Mouse (Mus musculus): ENCODE measurements around the gene Mamstr.

Gene Mamstr

DNA sequence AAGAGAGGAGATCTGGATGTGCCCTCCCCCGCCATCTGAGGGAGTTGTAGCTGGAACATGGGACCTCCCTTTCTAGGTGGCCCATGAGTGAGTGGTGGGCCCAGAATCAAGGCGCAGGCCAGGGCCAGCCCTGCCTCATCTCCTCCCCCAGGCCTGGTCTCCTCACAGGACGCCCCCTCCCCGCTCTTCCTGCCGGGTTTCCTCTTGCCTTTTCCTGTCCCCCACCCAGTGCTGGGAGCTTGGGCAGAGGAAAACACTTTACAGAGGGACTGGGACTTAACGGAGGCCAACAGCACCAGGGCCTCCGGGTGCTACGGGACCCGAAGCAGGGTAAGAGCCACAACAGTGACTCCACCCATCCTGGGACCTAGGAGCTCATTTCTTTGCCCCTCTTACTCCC is 12.5 kb upstream of the Mamstr start, which contains the start of gene Rasip1:
Gene Rasip1 (plus strand): TSS at position 228 of the 400 bp plus-strand sequence.
- DNase-seq (ENCODE audit: inconsistent age in 2 of 2, low spot score in 1 of 2), result peak; percentile 65 to 73

DNA sequence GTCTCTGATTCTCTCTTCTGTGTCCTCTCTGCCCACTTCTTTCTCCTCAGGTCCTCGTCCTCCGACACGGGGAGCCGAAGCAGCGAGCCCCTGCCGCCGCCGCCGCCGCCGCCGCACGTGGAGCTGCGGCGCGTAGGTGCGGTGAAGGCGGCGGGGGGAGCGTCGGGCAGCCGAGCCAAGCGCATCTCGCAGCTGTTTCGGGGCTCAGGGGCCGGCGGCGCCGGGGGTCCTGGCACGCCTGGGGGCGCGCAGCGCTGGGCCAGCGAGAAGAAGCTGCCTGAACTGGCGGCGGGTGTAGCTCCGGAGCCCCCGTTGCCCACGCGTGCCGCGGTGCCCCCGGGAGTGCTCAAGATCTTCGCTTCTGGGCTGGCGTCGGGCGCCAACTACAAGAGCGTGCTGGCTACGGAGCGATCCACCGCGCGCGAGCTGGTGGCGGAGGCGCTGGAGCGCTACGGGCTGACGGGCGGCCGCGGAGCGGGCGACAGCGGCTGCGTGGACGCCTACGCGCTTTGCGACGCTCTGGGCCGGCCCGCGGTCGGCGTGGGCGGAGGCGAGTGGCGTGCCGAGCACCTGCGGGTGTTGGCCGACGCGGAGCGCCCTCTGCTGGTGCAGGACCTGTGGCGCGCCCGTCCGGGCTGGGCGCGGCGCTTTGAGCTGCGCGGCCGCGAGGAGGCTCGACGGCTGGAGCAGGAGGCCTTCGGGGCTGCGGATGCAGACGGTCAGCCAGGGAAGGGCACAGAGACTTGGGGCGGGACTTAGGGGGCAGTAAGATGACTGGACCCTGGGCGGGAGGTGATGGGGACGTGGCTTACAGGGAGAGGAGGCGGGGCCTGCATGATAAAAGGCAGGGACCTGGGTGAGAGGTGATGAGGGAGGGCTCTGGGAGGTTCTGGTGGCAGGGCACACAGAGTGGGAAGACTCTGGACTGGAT is 11.1 kb upstream of the Mamstr start:
- peak; percentile 94 to 96 for DNase-seq (ENCODE audit: inconsistent age in 2 of 2, low spot score in 1 of 2)

DNA sequence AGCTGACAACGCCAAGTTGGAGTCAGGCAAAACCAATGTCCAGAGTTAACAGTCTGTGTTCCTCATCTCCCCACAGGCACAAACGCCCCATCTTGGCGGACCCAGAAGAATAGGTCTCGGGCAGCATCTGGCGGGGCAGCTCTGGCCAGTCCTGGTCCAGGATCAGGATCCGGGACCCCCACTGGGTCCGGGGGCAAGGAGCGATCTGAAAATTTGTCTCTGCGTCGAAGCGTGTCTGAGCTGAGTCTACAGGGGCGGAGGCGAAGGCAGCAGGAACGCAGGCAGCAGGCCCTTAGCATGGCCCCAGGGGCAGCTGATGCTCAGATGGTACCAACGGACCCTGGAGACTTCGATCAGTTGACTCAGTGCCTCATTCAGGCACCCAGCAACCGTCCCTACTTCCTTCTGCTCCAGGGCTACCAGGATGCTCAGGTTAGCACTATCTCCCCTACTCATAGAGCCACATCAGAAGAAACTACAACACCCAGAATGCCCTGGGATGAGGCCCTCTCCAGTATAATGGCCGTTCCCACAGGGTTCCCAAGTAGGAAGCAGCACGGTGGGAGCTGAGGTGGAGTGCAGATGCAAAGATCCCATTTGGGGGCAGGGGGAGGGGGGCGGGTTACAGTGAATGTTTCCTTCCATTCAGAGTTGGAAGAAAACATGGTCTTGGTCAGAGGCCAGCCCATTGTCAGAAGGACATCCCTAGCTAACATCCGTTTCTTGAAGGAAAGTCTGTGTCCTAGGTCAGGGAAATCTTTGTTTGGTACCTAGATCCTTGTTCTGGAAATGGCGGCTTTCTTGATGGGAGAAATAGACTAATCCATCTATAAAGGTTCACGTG is 9.5 kb upstream of the Mamstr start:
- no peak for DNase-seq (ENCODE audit: inconsistent age in 2 of 2, low spot score in 1 of 2)

GRCm38 (mm10) chr7:45632499-45632898 is 7.3 kb upstream of the Mamstr start:
- peak in 1 of 2 experiments; percentile 41 for DNase-seq (ENCODE audit: inconsistent age in 2 of 2, low spot score in 1 of 2)

- peak in 1 of 2 experiments; percentile 70 for DNase-seq (ENCODE audit: inconsistent age in 2 of 2, low spot score in 1 of 2)
Measured at GRCm38 (mm10) chr7:45634946-45635681, 4.7 kb upstream of the Mamstr start.

DNA sequence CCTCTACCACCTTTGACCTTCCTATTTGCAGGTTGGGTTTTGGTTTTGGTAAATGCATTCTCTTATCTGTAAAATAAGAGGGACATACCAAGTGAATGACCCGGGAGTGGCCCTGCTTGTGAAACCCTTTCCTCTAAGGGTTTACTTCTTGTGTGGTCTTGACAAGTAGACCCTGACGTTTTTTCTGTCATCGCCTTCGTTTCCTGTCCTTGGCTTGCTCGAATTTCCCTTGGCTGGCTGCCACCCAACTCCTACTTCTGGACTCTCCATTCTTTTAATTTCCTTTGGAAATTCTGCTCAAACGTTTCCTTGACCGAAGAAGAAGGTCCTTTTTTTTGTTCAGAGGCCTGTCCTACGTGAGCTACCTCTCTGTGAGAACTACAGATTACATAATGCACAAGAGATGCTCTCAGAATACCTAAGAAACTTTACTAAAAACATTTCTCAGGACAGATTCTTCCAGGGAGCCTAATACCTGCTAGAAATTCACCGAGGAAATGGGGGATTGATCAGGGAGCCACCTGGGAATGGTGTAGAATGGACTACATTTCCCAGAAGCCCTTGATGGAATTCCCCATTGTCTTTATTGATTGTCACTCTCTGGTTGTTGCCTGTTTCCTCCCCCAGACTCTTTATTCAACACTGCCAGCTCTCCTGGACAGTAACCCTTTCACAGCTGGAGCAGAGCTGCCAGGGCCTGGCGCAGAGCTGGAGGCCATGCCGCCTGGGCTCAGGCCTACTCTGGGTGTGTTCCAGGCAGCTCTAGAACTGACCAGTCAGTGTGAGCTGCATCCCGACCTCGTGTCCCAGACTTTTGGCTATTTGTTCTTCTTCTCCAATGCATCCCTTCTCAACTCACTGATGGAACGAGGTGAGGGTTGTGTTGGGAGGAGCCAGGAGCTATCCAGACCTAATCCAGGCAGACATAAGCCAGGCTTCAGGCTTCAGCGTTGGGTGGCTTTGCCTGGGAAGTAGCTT is 3.8 kb upstream of the Mamstr start:
- DNase-seq (ENCODE audit: inconsistent age in 2 of 2, low spot score in 1 of 2), result peak; percentile 68 to 87

DNA sequence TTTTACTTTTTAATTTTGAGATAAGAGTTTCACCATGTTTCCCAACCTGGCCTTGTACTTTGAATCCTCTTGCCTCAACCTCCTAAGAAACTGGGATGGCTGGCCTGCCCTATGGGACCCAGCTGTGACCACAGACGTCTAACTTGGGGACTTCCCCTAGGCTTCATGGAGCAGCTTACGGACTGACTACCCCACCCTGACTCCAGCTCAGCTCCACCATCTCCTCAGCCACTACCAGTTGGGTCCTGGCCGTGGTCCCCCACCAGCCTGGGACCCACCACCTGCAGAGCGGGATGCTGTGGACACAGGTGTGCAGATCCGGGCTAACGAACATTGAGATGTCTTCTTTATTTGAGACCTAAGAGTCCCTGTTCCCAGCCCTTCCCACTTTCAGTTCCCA is 2.1 kb upstream of the Mamstr start:
- DNase-seq (ENCODE audit: inconsistent age in 2 of 2, low spot score in 1 of 2), result peak in 1 of 2 experiments; percentile 43

DNA sequence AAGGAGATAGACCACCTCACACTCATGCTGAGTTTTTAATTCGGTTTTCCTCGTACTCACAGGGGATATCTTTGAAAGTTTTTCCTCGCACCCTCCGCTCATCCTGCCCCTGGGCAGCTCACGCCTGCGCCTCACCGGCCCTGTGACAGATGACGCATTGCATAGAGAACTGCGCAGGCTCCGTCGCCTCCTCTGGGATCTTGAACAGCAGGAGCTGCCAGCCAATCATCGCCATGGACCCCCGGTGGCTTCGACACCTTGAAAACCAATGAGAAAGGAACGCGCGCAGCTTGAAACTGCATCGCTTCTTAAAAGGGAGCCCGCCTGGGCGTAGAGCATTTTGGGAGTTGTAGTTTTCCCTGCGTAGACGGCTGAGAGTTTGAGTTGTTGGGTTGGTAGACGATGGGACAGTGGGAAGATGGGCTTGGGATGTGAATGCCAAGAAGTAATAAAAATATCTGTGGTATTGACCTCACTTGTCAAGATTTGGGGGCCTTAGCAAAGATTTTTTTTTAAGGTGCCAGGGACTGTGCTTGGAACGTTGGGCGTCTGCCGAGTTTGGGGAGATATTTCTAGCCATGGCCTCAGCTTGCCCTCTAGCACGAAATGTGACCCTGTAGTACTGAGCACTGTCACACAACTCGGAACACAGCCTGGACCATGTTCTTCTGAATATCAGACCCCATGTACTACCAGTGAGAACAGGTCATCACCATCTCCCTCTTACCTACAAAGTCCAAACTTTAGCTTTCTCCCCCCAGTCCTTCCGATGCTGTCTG is 965 bp upstream of the Mamstr start:
- DNase-seq (ENCODE audit: inconsistent age in 2 of 2, low spot score in 1 of 2), result peak; percentile 95 to 96

GRCm38 (mm10) chr7:45640191-45640957 is 597 bp downstream of the Mamstr start:
- DNase-seq (ENCODE audit: inconsistent age in 2 of 2, low spot score in 1 of 2), result peak in 1 of 2 experiments; percentile 63

GRCm38 (mm10) chr7:45641391-45642040 is 1.7 kb downstream of the Mamstr start:
- no peak for DNase-seq (ENCODE audit: inconsistent age in 2 of 2, low spot score in 1 of 2)

DNA sequence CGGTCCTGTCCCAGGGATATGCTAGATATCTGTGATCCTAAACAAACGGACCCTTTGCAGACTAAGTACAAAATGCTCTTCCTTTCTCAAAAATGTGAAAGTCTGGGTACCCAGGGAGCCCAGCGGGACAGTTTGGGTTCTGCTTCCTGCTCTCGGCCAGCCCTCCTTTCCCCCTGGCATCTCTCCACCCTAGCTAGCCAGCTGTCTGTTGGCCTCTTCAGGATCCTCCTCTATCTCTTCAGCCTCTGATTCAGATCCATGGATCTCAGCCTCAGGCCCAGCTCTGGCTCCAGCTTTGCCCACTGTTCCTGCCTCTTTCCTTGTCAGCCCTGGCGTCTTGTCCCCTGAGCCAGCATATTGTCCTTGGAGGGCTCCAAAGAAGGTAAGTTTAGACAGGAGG is 2.3 kb downstream of the Mamstr start:
- DNase-seq (ENCODE audit: inconsistent age in 2 of 2, low spot score in 1 of 2), result no peak

DNA sequence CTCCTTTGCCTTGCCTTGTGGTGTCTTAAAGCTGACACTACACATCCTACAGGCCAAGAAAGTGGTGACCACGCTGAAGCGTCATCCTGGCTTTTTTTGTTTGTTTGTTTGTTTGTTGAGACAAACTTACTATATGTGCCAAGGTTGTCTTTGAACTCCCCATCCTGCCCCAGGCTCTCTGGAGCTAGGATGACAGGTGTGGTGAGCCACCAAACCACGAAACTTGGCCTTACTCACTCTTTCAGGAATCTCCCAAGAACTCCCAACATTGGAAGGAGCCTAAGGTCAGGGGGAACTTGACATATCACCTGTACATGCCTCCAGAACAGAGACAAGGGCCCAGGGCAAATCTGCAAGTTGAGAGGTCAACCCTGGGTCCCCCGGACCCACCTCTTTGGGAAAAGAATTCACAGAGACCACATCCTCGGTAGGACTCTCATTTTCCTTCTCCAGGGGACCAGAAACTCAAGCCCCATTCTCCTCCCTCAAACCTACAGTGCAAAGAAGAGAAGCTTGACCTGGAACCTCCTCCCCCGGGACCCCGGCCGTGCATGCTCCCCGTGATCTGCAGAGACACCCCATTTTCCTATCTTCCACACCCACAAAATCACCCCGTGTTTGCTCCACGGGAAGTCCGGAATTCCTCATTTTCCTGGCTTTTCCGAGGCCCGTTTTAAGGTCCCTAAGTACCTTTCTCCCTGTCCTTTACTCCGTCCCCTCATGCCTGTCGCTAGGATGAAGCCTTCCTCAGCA is 2.9 kb downstream of the Mamstr start:
- no peak for DNase-seq (ENCODE audit: inconsistent age in 2 of 2, low spot score in 1 of 2)

- DNase-seq (ENCODE audit: inconsistent age in 2 of 2, low spot score in 1 of 2), result peak; percentile 95 to 96
Measured at GRCm38 (mm10) chr7:45643441-45644178, 3.8 kb downstream of the Mamstr start.

GRCm38 (mm10) chr7:45644183-45644582 is 4.4 kb downstream of the Mamstr start:
- DNase-seq (ENCODE audit: inconsistent age in 2 of 2, low spot score in 1 of 2), result peak; percentile 51 to 68

GRCm38 (mm10) chr7:45644872-45645590 is 5.3 kb downstream of the Mamstr start:
- peak in 1 of 2 experiments; percentile 47 for DNase-seq (ENCODE audit: inconsistent age in 2 of 2, low spot score in 1 of 2)

DNA sequence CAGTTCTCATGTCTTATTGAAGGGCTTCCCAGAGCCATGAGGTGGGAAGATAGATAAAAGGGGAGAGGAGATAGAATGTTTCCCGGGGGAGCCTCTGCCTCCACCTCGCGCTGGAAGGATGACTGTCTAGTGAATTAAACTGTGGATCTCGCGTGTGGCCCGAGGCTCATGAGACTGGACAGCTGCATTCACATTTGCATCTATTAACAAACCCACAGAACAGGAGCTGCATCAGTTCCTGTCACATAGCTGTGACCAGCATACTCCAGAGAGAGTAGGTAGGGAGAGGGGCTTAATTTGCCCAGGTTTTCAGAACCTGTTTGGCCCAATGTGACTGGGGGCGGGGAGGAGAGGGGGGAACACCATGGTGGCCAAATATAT is 5.8 kb downstream of the Mamstr start:
- DNase-seq (ENCODE audit: inconsistent age in 2 of 2, low spot score in 1 of 2), result no peak
